Mouse (Mus musculus) heart, adult 2 months (tissue): ENCODE measurements around the gene Prg2.

Experiments
- CTCF ChIP-seq: fragments of 200-600 bp; IDR thresholded peaks from 2 replicates; pipeline ENCODE4 v1.8.1; 2022; ENCODE audit warnings: antibody characterized with exemption, mild to moderate bottlenecking, moderate library complexity
- EP300 ChIP-seq: fragments of 200-500 bp; IDR thresholded peaks from 2 replicates; pipeline ENCODE4 v1.6.1; 2011; ENCODE audit warnings: low read depth, low read length, control low read depth; ENCODE audit not compliant: insufficient read depth
- POLR2A ChIP-seq: fragments of 200-500 bp; IDR thresholded peaks from 2 replicates; pipeline ENCODE4 v1.6.1; 2011; ENCODE audit warnings: mild to moderate bottlenecking, low read depth, low read length, control low read depth; ENCODE audit not compliant: insufficient read depth

DNA sequence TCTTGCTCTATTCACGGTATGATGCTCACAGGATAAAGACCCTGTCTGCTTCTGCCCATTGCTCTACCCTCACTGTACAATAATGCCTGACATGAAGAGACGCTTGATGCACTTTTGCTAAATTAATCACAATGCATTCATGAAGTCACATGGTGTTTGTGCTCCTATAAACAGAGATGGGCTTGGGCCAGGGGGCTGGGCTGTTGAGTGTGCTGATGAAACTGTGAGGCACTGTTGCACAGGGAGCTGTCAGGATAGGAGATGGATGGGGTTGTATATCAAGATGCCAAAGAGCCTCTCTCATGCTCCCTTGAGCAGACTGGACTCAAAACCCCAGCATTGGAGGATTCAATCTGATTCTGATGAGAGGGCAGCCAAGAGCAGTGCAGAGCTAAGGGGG, 52.9 kb downstream of the Prg2 start:
- no peak for TF ChIP-seq POLR2A
- no peak for TF ChIP-seq EP300
- TF ChIP-seq CTCF = no peak
